Mouse (Mus musculus) left cerebral cortex, adult 9 months (tissue): Measurements from ENCODE around the gene Creb5.

Experiments
- DNase-seq, 2 experiments: peaks; one replicate each; pipeline ENCODE4 v3.0.0; 2022; ENCODE audit warnings: low spot score in 2 of 2

The Creb5 gene

DNA sequence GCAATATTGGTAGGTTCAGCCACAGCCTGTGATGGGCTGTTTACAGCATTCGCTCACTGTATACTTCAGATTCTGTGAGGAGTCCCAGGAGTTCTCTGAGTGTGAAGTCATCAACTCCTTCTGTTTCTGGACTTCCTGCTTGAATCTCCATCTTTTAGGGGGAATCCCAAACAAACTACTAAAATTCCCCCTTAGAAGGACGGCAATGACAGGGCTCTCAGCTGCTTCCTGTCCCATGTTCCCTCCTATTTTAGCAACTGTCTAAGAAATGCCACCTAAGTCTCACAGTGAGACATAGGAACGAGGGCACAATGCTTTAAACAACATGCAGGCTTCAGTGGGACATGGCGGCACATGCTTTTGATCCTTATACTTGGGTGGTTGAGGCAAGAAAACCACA lies 204.3 kb downstream of the Creb5 start:
- no peak for DNase-seq

DNA sequence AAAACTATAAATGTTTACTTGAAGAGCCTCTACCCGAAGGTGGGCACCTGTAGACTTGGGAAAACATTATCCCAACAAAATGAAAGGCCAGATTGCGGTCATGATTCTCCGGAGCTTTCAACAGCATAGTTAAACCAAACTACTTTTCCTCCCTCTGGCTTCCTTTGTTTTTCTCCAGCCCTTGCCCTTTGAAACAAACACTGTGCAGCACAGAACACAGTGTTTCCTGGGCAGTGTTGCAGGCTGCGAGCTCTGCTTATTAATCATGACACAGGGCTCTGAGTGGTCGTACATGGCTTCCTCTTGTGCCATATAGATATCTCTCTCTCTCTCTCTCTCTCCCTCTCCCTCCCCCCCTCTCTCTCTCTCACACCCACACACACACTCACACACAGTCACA lies 206.8 kb downstream of the Creb5 start:
- no peak for DNase-seq

DNA sequence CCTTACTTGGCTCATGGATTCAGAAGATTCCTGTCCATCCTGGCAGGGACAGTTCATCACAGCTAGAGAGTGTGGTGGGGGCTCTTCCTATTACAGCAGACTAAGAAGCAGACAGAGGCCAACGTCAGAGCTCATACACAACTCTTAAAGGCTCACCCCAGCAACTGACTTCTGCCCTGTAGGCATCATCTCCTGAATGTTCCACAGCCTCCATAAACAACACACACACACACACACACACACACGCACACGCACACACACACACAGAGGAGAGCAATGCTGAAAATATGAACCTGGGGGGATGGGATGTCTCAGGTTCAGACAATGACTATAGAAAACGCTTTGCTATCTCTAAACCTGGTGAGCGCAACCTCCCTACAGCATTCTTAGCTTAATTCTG lies 208.6 kb downstream of the Creb5 start:
- no peak for DNase-seq

DNA sequence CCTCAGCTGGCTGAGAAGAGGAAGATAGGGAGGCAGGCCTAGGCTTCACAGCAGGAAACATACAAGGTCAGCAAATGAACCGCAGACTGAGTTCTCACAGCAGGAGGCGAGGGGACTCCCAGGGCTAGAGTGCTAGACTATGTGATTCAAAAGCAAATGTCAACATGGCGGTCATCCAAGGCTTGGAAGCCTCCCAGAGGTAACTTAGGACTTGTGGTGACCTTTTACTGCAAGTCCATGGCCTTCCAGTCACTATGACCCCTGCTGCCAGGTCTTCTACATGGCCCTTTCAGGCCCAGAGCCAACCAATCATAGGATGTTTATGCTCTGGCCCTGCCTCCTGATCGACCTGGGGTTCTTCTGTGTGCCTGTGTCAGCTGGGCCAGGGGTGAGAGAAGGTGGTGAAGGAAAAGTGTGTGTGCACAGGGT lies 209.3 kb downstream of the Creb5 start:
- no peak for DNase-seq

DNA sequence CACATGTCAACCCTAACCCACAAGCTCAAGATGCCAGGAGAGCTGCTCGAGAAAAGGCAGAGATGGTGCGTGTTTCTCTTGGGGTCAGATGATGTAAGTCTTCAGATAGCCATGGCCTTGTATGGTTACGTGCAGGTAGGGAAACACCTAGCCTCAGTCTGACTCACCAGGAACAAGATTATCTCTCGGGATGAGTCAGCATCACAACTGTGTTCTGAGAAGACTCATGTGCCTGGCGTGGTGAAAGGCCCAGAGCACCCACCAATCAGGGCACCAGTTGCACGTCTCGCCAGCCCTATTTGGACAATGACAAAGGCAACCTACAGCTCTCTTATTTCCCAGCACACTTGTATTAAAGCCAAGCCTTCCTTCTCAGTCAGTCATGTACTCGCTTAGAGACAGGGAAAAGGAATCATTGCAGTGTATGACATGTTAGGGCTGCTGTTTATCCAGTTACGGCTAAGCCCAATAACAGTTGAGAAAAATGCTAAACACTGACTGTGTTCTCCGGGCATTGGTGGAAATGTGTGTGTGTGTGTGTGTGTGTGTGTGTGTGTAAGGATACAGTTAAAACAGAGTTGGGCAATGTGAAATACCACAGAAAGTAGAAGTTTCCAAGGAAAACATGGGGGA lies 210.9 kb downstream of the Creb5 start:
- no peak for DNase-seq

DNA sequence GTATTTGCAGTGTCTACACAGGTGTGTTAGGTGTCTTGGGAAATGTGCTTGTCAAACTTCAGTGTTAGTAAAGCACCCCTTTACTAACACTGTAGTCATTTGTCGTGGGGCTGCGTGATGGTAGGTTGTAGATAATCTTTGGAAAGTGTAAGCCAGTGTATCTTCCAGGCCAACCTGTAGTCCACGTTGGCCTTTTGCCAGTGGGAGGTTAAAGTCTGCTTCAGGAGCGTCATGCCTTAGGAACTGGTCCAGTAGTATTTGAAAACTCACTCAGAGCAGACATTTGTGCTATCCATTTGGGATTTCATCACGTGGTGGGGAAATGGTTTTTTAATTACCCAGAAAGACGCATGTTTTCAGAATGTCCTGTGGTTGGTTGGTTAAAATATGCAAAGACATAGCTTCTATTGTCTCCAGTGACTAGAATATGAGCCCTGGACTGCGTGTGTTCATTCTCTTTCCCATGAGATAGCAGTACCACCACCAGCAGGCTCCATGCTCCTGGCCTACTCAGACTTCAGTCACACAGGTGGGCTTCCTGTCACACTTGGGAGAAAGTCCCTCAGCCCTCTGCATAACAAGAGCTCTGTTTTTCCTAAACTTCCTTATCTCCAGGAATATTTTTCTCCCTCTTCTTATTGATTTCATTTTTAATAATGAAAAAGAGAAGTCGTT lies 212.7 kb downstream of the Creb5 start:
- no peak for DNase-seq

DNA sequence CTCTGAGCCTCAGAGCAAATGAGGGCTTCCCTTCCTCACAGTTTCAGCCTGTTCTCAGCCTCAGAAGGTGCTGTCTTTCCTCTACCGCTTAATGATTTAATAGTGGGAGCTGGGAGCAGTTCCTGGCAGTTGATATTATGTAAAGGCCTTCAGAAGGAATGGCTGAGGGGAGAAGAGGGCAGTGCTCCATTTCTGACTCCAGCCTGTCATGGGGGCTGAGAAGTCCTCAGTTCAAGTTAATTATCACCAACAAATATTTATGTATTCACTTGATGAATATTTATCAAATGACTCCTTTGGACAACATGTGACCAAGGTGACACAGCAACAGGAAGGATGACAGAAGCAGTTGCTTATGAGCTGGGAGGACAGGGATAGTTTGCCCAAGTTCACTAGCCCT lies 214.2 kb downstream of the Creb5 start:
- DNase-seq: no peak

DNA sequence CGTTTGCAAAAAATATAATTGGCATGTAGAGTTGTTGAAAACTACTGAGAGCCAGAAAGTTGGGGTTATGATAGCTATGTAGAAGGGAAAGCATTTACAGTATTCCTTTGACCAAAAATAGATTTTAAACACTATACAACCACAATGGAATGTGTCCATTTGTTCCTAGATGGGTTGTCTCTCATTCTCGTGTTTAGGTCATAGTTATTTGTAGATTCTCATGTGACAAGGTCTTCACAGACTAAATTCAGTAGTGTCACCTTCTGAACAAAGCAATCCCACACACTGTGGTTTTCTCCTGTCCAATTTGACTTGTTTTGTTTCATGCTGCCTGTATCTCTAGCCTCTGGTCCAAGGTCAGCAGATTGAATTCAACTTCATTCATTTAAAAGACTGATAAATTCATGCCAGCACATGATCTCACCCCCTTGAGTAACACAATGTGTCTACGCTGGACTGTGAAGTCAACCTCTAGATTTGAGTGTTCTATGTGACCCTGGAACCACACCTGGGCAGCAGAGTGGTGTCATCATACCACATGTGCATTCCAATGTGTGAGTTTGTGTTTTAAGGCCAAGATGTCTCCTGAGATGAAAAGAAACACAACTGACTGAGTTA lies 220.0 kb downstream of the Creb5 start:
- DNase-seq: no peak

DNA sequence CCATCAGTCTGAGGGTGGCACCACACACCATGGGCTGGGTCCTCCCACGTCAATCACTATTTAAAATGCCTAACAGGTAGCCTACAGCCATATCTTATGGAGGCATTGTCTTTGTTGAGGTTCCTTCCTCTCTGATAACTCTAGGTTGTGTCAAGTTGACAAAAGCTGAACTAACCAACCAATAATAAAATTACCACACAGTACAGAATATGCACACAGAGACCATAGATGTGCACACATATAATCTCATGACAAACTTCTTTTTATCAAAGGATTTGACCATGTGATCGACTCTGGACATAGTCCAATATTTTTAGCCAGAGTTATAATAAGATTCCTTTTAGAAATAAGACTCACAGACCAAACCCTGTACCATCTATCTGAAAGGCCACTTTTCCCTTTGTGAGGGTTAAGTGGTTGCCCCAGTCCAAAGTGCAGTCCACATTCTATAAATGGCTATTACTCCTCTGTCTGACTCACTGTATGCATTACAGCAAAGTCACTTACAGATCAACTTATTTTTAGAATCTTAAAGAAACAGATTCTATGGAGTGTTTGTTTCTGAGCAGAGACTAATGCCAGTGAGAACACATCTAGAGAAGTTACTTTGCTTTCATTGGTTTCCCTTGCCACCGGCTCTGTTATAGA lies 221.9 kb downstream of the Creb5 start:
- DNase-seq: no peak

DNA sequence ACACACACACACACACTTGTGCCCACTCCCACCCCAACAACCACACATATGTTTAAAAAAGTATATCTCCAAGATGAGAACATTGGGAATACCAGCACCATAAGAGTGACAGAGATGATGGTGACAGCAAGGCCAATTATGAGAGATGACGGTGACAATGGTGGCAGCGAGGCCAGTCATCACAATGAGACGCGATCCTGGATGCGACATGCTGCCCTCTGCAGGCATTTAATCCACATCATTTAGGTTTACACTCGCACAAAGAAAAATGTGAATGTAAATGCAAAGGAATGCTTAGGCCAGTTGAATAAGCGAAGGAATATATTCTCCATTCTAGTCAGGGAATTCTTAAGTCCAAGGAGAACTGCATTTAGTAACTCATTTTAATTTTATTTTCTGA lies 222.9 kb downstream of the Creb5 start:
- DNase-seq: no peak

DNA sequence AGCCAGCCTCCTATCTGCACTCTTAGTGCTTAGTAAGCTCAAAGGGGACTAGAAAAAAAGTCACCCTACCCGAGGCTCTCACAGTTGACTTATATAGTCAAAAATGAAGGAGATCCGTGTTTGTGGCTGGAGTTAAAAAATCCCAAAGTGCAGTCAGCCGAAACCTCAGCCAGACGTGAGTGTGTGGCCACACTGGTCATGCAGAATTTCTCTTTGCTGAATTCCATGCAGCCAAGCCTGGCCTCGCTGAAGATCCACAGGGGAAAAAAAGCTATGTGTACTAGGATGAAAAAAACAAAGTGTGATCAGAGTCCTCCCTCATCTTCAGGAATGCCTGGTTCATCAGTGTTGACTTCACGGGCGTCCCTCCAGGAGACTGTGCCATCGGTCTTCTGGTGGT lies 225.2 kb downstream of the Creb5 start:
- no peak for DNase-seq

DNA sequence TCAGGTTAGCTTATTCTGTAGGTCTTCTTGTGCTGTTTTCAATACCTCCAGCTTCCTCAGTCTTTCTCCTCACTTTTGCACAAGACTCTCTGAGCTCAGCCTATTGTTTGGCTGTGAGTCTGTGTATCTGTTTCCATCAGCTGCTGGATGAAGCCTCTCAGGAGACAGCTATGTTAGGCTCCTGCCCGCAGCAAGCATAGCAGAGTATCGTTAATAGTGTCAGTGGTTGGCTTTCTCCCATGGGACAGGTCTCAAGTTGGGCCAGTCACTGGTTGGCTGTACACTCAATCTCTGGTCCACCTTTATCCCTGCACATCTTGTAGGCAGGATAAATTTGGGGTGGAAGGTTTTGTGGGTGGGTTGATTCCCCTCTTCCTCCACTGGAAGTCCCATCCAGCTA lies 226.3 kb downstream of the Creb5 start:
- DNase-seq: no peak

DNA sequence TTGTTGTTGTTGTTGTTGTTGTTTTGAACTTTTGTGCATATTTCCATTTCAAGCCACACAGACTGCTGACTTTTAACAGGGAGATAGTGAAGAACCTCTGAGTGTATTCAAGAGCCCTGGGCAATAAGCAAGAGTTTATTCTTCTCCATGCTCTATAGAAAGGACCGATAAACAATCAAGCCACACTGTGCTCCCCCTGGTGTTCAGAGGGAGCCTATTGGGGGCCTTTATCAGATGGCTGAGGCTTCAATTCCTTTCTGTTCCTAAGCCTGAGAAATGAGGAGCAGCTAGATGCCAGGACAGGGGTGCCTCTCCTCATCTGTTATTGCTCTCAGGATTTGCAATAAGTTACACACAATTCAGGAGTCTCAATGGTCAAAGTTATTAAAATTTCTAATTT lies 227.8 kb downstream of the Creb5 start:
- DNase-seq: no peak

DNA sequence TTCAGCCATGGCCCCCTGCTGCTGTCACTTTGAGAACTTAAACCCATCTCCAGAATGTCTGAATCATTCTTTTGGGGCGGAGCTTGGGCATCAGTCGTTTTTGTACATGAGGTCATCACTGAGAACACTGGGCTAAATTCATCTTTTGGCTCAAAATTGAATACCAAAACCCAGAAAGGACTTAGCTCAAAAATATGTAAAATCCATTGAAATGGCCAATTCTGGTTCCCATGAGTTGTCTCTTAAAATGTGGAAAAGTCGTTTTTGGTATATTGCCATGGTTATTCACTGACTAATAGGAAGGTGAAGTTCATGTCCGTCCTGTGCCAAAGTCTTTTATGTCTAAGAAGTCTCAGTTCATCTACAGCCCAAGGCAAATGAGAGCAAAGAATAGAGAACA lies 228.5 kb downstream of the Creb5 start:
- DNase-seq: no peak

DNA sequence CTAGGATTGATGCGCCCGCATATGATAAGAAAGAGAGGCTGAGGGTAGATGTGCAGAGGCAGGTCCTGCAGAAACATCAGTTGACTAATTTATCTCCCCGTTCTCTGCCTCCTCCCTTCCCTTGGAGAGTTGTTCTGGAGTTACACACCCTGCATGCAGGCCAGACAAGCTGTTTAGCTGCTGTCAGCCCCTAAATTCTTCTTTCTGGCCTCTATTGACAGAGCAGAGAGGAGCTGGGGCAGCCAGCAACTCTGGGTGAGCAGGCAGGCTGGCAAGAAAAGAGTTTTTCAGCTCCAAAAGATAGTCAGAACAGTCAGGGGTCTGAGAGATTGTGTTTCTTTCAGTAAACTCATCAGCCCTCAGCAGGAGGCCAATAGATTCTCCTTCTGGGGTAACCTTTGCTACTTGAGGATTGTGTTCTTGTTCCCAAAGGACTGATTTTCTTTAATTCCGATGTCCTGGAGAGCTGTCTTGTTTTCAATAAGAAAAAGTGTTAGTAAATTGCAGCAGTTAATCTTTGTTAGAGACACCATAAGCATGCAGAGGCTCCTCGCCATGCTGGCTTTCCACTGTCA lies 230.4 kb downstream of the Creb5 start:
- no peak for DNase-seq

DNA sequence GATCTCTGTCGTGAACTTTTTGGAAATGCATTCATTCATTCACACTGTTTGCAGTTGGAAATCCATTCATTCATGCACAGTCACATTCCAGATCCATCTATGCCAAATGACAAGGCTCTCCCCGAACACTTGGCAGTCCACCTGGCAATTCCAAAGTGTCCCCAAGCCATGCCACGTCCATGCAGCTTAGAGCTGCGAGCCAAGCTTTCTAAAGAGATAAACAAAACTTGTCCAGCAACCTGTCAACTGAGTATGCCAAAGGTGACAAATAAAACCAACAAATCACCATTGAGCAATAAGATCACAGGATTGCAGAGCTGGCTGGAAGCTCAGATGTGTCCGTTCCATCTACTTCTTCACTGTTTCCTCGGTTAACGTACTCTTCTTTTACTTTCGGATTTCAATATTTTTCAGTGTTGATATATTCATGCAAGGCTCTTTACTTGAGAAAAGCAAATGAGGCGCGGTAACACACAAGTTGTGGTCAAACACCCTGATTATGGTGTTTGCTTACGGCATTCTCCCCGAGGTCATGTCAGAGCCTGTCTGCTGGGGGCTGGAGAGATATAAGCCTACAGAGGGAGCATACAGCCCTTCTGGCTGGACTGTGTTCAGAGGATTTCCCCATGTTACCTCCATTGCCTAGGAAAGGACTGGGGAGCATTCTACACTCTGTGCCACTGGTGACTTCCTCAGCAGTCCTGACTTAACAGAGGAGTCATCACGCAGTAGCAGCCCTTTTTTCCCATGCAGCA lies 236.8 kb downstream of the Creb5 start:
- no peak for DNase-seq

DNA sequence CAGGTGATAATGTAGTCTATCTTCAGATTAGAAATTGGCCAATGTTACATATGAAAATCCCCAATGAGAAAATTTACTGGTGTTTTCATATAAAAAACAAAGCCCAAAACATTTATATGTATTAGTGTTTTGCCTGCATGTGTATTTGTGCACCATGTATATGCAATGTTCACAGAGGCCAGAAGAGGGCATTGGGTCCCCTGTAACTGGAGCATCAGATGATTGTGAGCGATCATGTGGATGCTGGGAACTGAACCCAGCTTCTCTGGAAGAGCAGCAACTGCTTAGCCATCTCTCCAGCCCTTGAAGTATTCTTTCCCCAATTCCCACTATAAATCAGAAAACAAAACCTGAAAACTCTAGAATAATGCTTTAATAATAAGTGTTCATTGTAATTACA lies 239.4 kb downstream of the Creb5 start:
- DNase-seq: no peak

DNA sequence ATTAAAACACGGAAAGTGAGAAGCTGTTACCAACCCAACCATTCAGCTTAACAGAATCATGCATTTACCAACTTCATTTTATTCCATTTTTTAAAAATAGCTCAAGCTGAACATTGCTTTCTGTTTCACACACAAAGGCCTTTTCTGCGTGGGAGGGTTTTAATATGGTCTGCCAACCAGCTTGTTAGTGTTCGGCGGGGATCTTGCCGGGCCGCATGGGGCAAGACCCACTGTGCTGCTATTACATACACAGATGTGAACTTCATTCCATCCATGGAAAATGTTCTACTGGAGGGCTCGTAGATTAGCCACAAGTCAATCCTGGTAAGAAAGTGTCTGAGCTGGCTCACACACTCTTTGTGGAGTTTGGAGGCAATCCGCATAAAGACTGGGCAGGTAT lies 243.7 kb downstream of the Creb5 start:
- DNase-seq: no peak

DNA sequence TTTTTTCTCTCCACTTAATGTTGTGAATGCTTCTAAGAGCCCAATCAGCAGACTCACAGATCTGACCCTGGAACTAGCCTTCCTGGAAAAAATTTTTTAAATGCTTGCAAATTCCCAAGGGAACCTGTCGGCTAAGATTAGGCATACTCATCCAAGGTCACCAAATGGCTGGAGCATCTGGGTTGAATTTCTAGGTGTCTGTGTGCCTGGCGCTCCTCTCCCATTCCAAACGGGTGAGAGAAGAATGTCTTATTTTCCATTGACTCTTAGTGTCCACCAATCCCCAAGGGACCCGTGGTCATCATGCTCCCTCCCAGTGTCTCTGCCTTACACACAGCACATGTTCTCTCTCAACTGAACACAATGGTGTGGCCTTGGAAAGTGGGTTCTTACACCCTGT lies 244.4 kb downstream of the Creb5 start:
- no peak for DNase-seq

DNA sequence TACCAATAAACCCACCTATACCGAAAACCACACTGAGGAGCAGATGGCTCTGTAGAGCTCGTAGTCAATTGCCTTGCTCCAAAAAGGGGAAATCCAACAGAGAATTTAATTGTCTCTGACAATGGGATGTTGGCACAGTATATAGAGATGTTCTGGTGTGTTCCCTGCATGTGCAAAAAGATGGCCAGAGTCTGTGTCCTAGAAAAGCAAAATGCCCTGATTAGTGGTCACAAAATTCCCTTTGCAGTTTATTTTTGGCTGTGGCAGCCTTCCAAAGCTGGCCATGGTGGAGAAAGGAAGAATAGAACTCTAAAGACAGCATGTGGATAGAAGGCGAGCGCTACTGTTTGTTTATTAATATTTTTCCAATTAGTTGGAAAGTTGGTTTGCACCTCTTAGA lies 250.5 kb downstream of the Creb5 start:
- peak in 1 of 2 experiments; percentile 5 for DNase-seq

DNA sequence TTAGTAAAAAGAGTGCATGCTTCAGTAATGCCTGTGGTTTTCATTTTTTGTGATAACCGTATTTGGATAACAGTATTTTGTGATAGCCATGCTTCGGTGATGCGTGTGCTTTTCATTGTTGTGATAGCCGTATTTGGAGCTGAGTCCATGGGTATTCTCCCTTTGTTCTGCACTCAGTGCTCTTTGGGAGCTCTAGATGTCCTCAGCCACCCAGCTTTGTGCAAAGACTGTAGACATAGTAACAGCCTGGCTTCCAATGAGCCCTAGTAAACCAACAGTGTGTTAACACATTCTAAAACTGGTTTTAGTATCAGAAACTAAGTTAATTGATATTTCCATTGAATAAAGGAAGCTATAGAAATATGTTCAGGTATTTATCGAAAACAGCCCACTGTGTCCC lies 254.7 kb downstream of the Creb5 start:
- DNase-seq: no peak

DNA sequence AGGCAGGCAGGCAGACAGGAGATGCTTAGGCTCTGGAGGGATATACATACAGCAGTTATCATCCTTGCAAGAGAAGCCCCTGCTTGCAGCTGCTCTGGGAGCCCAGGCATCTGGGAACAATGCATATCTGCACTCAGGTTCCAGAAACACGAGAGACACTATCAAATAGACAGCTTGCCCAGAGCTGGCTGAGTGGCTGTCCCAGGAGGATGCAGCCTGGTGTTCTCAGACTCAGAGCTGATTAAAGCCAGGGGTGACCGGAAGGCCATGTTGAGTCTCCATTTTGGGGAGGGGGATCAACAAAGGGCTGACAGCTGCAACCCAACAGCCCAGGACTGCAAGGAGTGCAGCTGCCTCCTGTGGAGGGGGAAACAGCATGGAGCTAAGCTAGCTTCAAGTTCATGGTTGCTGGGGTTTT lies 258.4 kb downstream of the Creb5 start:
- DNase-seq: no peak
